Mouse (Mus musculus) ES-E14 (cell line): ENCODE data around the gene Camsap2.

Source experiments
- CHD2 ChIP-seq: IDR thresholded peaks from 2 replicates; pipeline ENCODE4 v1.6.1; 2014; ENCODE audit warnings: mild to moderate bottlenecking, low read depth, low read length, inconsistent platforms
- HCFC1 ChIP-seq: IDR thresholded peaks from 2 replicates; pipeline ENCODE4 v1.6.1; 2012; ENCODE audit warnings: low read length, inconsistent platforms, borderline replicate concordance; ENCODE audit not compliant: insufficient read depth
- MAFK ChIP-seq: IDR thresholded peaks from 2 replicates; pipeline ENCODE4 v1.6.1; 2014; ENCODE audit warnings: mild to moderate bottlenecking, low read depth, low read length, inconsistent platforms; ENCODE audit not compliant: insufficient read depth
- ZC3H11A ChIP-seq: IDR thresholded peaks from 2 replicates; pipeline ENCODE4 v1.6.1; 2012; ENCODE audit warnings: low read depth, mild to moderate bottlenecking, inconsistent platforms, low read length, borderline replicate concordance
- ZNF384 ChIP-seq: IDR thresholded peaks from 2 replicates; pipeline ENCODE4 v1.6.1; 2012; ENCODE audit warnings: low read depth, low read length, inconsistent platforms

- TF ChIP-seq HCFC1 (no peak), ZNF384 (no peak), CHD2 (no peak), ZC3H11A (no peak), MAFK (no peak)
Observed at GRCm38 (mm10) chr1:136220037-136220871, 125.7 kb downstream of the Camsap2 start.
